Mouse (Mus musculus) embryonic facial prominence, embryonic 14.5 days (tissue): ENCODE data around the gene Tnrc6c. TPM values are rescaled to one million over a fixed set of nuclear protein-coding genes. Genes with fewer than 3 reads are reported as not detected.

Source experiments
- ATAC-seq: fragments of 200-750 bp; cut with Nextera tagmentation; 2 replicates; pipeline ENCODE4 v1.8.0; 2017; ENCODE audit warnings: low read depth, moderate number of reproducible peaks, moderate TSS enrichment
- DNase-seq: peaks from one replicate; pipeline ENCODE4 v3.0.0-alpha.2; 2015; ENCODE audit warnings: low spot score
- H3K27ac ChIP-seq: fragments of 300-500 bp; sonication (generic); replicated peaks from 2 replicates; pipeline ENCODE4 v1.5.1; 2014; ENCODE audit warnings: low read depth, mild to moderate bottlenecking, low read length, moderate library complexity
- H3K27me3 ChIP-seq: fragments of 300-500 bp; sonication (generic); replicated peaks from 2 replicates; pipeline ENCODE4 v1.6.1; 2014; ENCODE audit warnings: low read length; ENCODE audit not compliant: control insufficient read depth, insufficient read depth
- H3K36me3 ChIP-seq: fragments of 300-500 bp; sonication (generic); 2 replicates; pipeline ENCODE4 v1.6.1; 2014; ENCODE audit warnings: low read length, mixed read lengths; ENCODE audit not compliant: control insufficient read depth, insufficient read depth
- H3K4me1 ChIP-seq: fragments of 300-500 bp; sonication (generic); 2 replicates; pipeline ENCODE4 v1.6.1; 2014; ENCODE audit warnings: antibody characterized with exemption, low read length; ENCODE audit not compliant: control insufficient read depth, insufficient read depth
- H3K4me2 ChIP-seq: fragments of 300-500 bp; sonication (generic); 2 replicates; pipeline ENCODE4 v1.6.1; 2014; ENCODE audit warnings: low read depth, mild to moderate bottlenecking, low read length, moderate library complexity, mixed read lengths
- H3K4me3 ChIP-seq: fragments of 300-500 bp; sonication (generic); 2 replicates; pipeline ENCODE4 v1.5.1; 2014; ENCODE audit warnings: low read depth, mild to moderate bottlenecking, low read length
- H3K9ac ChIP-seq: fragments of 300-500 bp; sonication (generic); 2 replicates; pipeline ENCODE4 v1.6.1; 2014; ENCODE audit warnings: low read depth, mild to moderate bottlenecking, low read length, moderate library complexity, mixed read lengths
- H3K9me3 ChIP-seq: fragments of 300-500 bp; sonication (generic); 2 replicates; pipeline ENCODE4 v1.6.1; 2016; ENCODE audit warnings: low read length; ENCODE audit not compliant: control insufficient read depth
- WGBS: fragments of 180-500 bp; shearing (Covaris S2); extraction: QIAGEN DNeasy Blood & Tissue Kit; methylation state at CpG from one replicate; pipeline ENCODE4 v1.1.7; 2014; 5-methylcytosine and 5-hydroxymethylcytosine counted together
- polyA plus RNA-seq: library from polyadenylated mRNA; unstranded; fragments of >200 nt; fragmentation: Nextera tagmentation; extraction: Ambion mirVana; gene quantifications from 2 replicates; pipeline ENCODE4 v1.2.1, GENCODE M21; 2014

Tnrc6c gene
- polyA plus RNA-seq, 1 experiment from 2014 or later: 15.2 TPM

DNA sequence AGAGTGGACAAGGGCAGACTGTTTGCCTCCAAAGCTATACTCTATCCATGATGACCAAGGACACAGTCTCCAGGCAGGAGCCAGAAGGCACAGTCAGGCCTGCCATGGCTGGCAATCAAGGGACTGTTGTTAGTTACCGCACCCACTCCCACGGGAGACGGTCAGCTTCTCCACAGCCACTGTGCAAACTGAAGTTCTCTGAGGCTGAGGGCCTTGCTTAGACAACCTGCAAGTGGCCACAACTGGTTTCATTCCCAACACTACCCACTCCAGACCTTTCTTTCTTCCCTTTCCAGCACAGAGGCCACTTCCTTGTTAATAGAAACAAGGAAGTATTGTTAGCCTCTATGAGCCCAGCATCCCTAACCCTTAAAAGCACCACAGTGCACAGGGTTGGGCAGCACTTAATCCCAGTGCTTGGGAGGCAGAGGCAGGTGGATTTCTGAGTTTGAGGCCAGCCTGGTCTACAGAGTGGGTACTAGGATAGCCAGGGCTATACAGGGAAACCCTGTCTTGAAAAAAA lies 149.1 kb downstream of the Tnrc6c start:
- Histone ChIP-seq H3K27ac (no peak overlapping the region), H3K9me3 (no peaks in the 10 kb centered on the region), H3K9ac (no peak overlapping the region), H3K4me1 (no peaks in the 10 kb centered on the region), H3K27me3 (no peaks in the 10 kb centered on the region), H3K4me2 (no peak overlapping the region), H3K4me3 (no peak overlapping the region), H3K36me3 (no peaks in the 10 kb centered on the region)
- DNase-seq (no peak), ATAC-seq (no peak)
- 93% methylated on average over 3 of the region's 3 CpGs for WGBS

DNA sequence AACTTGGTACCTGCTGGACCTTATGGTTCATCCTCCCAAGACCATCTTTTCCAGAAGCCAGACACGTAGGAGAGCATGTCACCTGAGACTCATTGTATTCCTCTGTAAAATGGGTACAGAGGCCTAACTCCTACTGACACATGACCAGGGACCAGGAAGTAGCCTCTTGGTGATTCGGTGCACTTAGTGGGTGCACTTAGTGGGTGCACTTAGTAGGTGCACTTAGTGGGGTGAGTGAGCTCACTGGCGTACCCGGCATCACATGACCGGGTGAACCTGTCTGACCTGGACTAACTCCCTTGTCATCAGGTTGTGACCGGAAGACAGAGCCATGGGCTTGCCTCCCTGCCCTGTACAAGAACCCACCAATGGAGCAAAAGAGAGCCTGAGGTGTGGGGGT lies 152.7 kb downstream of the Tnrc6c start:
- H3K27me3 ChIP-seq: no peaks in the 10 kb centered on the region
- ATAC-seq (no peak), DNase-seq (no peak)
- H3K27ac ChIP-seq: no peak overlapping the region
- no peak overlapping the region for H3K4me2 ChIP-seq
- H3K9me3 ChIP-seq: no peaks in the 10 kb centered on the region
- H3K4me3 ChIP-seq: no peak overlapping the region
- no peak overlapping the region for H3K9ac ChIP-seq
- no peaks in the 10 kb centered on the region for H3K36me3 ChIP-seq
- 91% methylated on average over 6 of the region's 6 CpGs for WGBS
- peaks cover 5% of the 10 kb centered on the region; the same call in 1 of the 2 replicates for H3K4me1 ChIP-seq

DNA sequence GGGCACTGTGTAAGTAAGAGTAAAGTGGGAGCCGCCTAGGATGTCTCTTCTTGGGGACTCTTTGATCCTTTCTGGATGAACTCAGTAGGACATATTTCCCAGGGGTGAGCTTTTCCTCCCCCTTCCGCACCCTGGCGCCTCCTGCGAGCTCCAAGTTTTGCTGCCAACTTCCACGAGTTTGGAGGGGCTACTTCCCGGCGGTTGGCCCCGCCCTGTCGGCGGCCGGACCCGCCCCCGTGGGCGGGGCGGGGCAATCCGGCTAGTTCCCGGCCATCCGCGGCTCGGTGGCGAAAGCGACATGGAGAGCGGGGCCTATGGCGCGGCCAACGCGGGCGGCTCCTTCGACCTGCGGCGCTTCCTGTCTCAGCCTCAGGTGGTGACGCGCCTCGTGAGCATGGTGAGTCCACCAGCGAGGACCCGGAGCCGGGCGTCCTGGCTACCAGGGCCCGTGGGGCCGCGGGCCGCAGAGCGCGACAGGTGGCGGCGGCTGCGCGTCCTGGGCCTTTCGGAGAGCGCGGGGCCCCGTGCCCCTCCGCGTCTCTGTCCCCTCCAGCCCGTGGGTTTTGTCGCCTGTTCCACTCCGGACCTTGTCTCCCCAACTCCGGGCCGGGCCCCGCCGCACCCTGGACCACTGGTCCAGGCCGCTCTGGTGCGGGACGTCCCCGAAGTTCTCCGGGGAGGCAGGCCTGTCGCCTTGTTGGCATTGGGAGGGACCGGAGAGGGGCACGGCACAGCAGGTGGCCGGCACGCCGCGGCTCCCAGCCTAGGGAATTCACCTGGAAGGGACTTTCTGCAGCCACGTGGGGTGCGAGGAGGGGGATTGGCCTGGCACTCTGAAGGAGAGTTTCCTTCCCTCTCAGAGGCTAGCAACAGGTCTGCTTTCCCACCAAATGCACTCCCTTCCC lies 155.6 kb downstream of the Tnrc6c start, which contains the start of the genes Gm20708 and Syngr2:
TSS of gene Gm20708 (plus strand) at position 262 of the 905 bp plus-strand sequence.
TSS of gene Syngr2 (plus strand) at position 262 of the 905 bp plus-strand sequence.
- Histone ChIP-seq H3K4me3 (peak within 1 kb of the TSS; percentile 83), H3K9me3 (no peaks in the 10 kb centered on the region), H3K9ac (peak within 1 kb of the TSS; percentile 73), H3K4me1 (peaks cover 5% of the 10 kb centered on the region; the same call in 1 of the 2 replicates), H3K36me3 (peaks cover 17% of the 10 kb centered on the region; the same call in 1 of the 2 replicates), H3K27ac (peak within 1 kb of the TSS; percentile 54; the same call in 1 of the 2 replicates), H3K4me2 (peak within 1 kb of the TSS; percentile 95), H3K27me3 (no peaks in the 10 kb centered on the region)
- peak; percentile 75 for ATAC-seq
- 1% methylated on average over 44 of the region's 75 CpGs for WGBS
- DNase-seq: peak; percentile 87

DNA sequence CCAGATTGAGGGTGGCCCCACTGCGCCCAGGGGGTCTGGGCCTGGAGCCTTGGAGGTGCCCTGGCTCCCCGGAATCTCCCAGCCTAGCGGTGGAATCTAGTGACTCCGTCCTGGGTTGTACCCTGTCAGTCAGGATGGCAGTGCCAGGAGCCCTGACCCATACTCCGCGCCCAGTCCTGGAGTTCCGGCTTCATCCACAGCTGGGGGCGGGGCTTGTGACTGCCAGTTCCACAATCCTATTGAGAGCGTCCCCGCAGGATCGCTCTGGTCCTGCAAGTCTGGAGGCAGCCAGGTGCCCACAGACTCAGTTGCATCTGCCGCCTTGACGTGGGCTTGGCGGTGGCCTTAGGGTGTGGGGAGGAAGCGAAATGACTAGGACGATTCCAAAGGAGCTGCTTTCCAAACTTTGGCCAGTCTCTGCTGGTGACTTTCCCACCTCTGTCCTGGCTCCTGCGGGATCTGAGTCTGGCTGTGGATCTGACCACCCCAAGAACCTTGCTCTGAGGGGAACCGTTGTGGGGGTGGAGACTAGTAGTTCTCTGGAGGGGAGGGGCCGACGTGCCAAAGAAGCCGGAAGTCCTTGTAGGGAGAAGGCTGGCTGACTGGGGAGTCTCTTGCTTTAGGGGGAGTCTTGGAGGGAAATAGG lies 156.4 kb downstream of the Tnrc6c start:
- H3K27me3 ChIP-seq: no peaks in the 10 kb centered on the region
- peak overlapping the region; percentile 95 for H3K4me2 ChIP-seq
- H3K27ac ChIP-seq: 0 out of 2 replicates have a peak overlapping the region, but pooled peaks have one; percentile 45
- DNase-seq: peak; percentile 93
- H3K9me3 ChIP-seq: no peaks in the 10 kb centered on the region
- ATAC-seq: peak; percentile 91
- H3K4me3 ChIP-seq: peak overlapping the region; percentile 83
- peaks cover 5% of the 10 kb centered on the region; the same call in 1 of the 2 replicates for H3K4me1 ChIP-seq
- H3K9ac ChIP-seq: peak overlapping the region; percentile 73
- peaks cover 18% of the 10 kb centered on the region; the same call in 1 of the 2 replicates for H3K36me3 ChIP-seq
- under 1% methylated on average over 21 of the region's 21 CpGs for WGBS

Other genes starting within 250 kb of the Tnrc6c start
- 0.08 and 0.10 TPM in 2 replicates for gene Gm11733, start 169.9 kb upstream of the Tnrc6c start, polyA plus RNA-seq
- gene Tmc8, start 127.8 kb downstream of the Tnrc6c start, polyA plus RNA-seq: 1.1 and 1.3 TPM in 2 replicates
- 16.5 and 17.6 TPM in 2 replicates for gene Tmc6, start 127.9 kb downstream of the Tnrc6c start, polyA plus RNA-seq
- not detected in 2 replicates for gene 6030468B19Rik, start 143.4 kb downstream of the Tnrc6c start, polyA plus RNA-seq
- gene Gm20708, start 155.4 kb downstream of the Tnrc6c start, polyA plus RNA-seq: 0.25 and 0.86 TPM in 2 replicates
- 74.0 and 78.6 TPM in 2 replicates for gene Syngr2, start 155.4 kb downstream of the Tnrc6c start, polyA plus RNA-seq
- 4.5 and 5.5 TPM in 2 replicates for gene Afmid, start 171.6 kb downstream of the Tnrc6c start, polyA plus RNA-seq
- gene Tk1, start 171.8 kb downstream of the Tnrc6c start, polyA plus RNA-seq: 108 and 119 TPM in 2 replicates
- 229 and 265 TPM in 2 replicates for gene Birc5, start 195.0 kb downstream of the Tnrc6c start, polyA plus RNA-seq
- gene Tmem235, start 206.5 kb downstream of the Tnrc6c start, polyA plus RNA-seq: not detected in 2 replicates
- gene Tha1, start 219.2 kb downstream of the Tnrc6c start, polyA plus RNA-seq: 3.7 and 4.2 TPM in 2 replicates